Mouse (Mus musculus) thymus, postnatal 25 days (tissue): Measurements from ENCODE around the gene Hist2h3c1.
"Not testable (repeated sequence)": the region's sequence is repeated elsewhere in the genome, so short reads cannot be mapped to it uniquely, and the experiment has no call there.

Experiments used
- DNase-seq: peaks from one replicate; pipeline ENCODE4 v3.0.0; 2022

Gene Hist2h3c1

GRCm38 (mm10) chr3:96236834-96237334, 9.6 kb upstream of the Hist2h3c1 start:
- DNase-seq: no peak

DNA sequence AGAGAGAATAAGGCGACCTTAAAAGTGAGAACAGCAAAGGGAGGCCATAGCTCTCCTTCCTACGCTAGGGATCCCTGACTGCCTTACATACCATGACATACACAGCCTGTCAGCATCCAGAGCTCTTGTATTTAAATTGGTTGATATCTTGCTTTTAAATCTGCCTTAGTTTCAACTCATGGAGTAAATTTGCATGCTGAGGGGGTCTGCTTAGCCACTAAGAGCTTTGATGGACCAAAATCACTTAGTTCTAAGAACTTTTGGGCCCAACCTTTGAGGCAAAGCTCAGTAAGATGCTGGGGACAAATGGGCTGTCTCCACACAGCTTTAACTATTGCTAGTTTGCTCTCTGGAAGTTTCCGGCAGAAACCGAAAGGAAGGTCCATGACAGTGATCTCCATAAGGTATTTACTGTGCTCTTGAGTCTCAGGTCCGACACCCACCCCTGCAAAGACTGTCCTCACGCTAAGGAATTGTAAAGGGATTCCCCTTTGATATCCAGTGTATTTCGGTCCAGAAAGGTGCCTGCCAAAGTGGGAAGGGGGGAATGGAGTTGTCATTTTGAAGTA, 9.1 kb upstream of the Hist2h3c1 start:
- no peak for DNase-seq

DNA sequence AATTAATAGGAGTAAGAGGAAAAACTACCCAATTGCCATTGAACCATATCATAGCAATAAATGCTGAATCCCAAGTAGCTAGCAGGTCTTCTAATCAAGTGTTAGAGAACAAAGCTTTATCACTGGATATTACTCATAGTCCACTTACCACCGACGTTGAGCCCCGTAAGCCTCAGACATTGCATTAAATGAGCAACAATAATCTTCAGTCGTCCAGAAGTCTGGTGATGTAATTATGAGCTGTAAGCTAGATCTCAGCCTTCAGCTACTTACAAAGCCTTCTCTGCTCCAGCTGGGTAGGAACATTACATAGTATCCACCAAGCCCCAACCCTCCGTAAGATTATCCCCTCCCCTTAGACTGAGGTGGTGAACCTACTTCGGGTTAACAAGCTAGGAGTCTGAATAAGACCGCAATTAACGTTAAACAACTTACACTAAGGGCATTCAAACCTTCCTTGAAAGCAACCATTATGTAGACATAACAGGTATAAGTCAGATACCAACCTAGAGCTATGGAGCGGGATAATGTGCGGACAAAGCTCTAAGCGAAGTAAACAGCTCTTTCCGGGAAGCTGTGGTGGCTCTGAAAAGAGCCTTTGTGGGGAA, 8.5 kb upstream of the Hist2h3c1 start:
- DNase-seq: no peak

DNA sequence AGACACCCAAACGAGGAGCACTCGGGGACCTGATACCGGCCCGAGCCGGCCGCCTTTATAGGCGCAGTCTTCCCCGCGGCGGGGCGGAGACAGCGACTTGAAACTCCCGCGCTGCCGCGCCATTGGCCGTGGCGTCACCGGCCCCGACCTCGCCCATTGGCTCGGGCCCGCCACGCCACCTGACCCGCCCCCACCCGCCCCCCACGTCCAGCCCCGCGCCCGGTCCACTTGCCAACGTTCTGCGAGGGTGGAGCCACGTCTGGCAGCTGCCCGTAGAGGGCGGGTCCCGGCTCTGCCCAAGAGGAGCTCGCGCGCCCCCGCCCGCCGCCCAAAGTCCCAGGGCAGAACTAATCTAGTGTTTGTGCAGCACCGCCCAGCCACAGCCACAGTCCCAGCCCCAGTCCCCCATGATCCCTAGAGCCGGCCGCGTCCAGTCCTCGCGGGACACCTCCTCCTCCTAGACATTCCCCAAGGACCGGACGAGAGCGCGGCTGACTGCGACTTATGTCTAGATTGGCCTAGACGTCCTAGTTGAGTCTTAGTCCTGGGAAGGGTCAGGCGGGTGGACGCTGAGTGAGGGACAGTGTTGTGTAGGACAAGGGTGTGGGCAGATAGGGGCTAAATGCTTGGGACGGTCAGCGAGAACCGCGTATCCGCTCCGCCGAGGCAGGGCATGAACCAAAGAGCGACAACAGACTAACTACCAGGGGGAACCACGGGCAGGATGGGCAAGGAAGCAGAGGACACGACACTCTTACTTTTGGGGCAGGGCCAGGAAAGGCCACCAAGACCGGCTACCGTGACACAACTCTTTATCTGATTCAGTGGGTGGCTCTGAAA, 7.3 kb upstream of the Hist2h3c1 start, which contains the start of gene Hist2h3c2:
Hist2h3c2 (minus strand) TSS at position 174 of the 840 bp plus-strand sequence.
- DNase-seq: peak; percentile 51

DNA sequence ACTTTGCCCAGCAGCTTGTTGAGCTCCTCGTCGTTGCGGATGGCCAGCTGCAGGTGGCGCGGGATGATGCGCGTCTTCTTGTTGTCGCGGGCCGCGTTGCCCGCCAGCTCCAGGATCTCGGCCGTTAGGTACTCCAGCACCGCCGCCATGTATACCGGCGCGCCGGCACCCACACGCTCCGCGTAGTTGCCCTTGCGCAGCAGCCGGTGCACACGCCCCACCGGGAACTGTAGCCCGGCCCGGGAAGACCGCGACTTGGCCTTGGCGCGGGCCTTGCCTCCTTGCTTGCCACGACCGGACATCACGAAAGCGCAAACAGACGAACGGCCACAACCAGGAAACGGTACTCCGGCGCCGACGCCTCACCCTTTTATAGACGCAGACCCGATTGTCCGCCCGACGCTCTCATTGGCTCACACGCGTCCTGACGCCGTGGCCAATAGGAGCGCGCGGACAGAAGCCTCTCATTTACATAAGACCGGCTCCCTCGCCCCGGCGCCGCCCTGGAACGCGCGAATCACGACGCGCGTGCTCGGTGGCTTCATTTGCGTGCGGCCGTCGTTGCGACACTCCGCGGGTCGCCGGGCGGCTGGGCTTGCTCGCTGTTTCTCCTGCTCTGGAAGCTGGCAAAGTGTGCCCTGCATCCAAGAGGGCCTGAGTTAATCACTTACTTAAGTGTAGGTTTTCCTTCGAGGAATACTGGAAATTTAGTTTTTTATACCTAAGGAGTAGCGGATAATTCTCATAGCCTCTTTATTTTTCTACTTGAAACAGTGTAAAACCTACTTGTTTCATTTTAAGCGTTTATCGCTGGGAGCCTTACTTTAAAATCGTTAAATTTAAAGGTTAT, 6.3 kb upstream of the Hist2h3c1 start, which contains the start of gene Hist2h2aa2:
Hist2h2aa2 (minus strand) TSS at position 328 of the 850 bp plus-strand sequence.
- DNase-seq: peak; percentile 95

- no peak for DNase-seq
These were observed 5.7 kb upstream of the Hist2h3c1 start for GRCm38 (mm10) chr3:96240799-96241197.

- DNase-seq: peak; percentile 41
These were observed 2.4 kb upstream of the Hist2h3c1 start for GRCm38 (mm10) chr3:96243921-96244572.

DNA sequence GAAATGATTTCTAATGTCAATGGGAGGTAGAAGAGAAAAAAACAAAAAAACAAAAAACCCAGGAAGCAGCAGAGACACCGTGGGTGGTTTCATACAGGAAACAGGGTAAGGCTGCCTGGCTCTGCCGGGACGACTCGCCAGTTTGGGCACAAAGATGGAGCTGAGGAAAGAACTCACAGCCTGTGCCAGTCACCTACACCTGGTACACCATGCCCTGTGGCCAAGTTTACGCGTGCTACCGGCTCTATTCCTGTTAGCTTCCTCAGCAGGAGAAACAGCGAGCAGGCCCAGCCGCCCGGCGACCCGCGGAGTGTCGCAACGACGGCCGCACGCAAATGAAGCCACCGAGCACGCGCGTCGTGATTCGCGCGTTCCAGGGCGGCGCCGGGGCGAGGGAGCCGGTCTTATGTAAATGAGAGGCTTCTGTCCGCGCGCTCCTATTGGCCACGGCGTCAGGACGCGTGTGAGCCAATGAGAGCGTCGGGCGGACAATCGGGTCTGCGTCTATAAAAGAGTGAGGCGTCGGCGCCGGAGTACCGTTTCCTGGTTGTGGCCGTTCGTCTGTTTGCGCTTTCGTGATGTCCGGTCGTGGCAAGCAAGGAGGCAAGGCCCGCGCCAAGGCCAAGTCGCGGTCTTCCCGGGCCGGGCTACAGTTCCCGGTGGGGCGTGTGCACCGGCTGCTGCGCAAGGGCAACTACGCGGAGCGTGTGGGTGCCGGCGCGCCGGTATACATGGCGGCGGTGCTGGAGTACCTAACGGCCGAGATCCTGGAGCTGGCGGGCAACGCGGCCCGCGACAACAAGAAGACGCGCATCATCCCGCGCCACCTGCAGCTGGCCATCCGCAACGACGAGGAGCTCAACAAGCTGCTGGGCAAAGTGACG, 1.2 kb upstream of the Hist2h3c1 start, which contains the start of gene Hist2h2aa1:
Hist2h2aa1 (plus strand) TSS at position 495 of the 884 bp plus-strand sequence.
- peak; percentile 90 for DNase-seq

- DNase-seq: not testable (repeated sequence)
These were observed 467 bp upstream of the Hist2h3c1 start for GRCm38 (mm10) chr3:96246018-96246417.

- no peak for DNase-seq
These were observed 1.1 kb downstream of the Hist2h3c1 start for GRCm38 (mm10) chr3:96247356-96248140.

DNA sequence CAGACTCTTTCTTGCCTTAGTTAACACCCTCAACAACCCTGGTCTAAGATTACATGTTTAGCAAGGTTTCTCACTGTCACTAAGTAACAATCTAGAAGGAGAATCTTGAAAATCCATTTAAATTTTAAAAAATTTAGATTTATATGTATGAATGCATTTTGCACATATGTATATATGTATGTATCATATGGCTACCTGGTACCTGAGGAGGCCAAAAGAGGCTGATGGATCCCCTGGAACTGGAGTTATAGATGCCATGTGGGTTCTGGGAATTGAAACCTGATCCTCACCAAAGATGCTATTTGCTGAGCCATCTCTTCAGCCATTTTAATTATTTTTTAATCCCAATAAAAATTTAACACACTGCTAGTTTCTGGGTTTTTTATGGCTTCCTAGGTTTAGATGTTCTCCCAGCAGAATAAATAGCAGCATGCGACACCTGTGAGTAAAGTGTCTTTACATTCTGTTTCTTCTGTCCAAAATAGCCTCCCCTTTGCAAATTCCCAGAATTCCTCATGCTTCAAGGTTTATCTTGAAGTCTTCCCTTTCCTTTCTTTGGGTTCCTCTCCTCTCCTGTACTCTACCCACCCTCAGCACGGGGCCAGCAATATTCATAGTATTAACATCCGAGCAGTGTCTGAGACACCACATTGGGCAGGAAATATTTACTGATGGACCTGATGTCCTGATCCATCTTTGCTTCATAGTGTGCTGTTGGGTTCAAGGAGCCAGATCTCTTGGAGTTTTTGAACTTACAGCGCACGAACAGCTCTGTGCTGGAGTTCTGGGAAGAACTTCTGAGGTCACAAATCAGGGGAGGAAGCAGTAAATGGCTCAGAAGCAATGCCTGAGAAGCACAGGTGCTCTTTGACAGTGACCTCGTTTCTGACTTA, 1.9 kb downstream of the Hist2h3c1 start:
- no peak for DNase-seq

DNA sequence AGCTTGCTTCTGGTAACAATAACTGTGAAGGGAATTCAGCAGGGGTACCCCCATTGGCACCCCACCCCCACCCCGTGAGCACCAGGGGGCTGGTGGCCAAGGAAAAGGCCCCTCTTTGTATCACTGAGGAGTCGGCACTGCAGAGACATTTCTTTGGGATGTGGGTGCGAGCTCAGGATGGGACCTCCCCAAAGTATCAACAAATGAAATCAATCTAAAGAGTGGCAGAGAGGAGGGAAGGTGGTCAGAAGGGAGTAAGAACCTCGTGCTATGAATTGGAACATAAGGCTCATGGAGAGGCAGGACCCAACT, 2.5 kb downstream of the Hist2h3c1 start:
- DNase-seq: no peak

DNA sequence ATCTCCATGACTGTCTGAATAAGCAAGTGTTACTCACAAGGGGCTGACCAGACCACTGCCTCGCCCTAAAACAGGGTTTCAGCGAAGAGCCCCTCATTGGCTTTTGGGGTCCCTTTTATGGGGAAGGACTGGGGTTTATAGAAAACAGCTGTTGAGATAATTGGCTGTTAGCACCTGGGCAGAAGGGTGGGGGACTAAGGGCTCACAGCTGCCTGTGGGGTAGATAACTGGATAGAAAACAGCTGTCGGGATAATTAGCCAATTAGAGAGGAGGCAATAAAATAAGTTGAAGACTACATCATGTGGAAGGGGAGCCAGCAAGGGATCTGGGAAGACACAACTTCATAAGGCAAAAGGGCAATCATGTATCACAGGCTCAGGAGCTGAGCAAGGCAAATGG, 4.4 kb downstream of the Hist2h3c1 start:
- DNase-seq: no peak

DNA sequence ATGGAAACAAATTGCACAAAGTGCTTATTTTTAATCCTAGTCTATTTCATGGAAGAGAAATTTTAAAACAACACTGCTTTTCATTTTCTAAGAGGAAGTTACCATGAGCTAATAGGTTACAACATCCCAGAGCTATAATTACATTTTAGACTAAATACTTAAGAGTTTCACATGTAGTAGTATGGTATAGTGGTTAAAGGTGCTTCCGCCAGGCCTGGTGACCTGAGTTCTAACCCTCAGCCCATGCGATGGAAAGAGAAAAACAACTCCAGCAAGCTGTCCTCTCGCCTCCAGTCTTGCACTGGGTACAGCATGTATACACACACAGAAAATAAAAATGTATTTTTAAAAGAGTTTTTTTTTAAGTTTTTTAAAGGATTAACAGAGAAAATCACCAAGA, 5.3 kb downstream of the Hist2h3c1 start:
- no peak for DNase-seq

GRCm38 (mm10) chr3:96254683-96255355, 8.3 kb downstream of the Hist2h3c1 start:
- DNase-seq: no peak

DNA sequence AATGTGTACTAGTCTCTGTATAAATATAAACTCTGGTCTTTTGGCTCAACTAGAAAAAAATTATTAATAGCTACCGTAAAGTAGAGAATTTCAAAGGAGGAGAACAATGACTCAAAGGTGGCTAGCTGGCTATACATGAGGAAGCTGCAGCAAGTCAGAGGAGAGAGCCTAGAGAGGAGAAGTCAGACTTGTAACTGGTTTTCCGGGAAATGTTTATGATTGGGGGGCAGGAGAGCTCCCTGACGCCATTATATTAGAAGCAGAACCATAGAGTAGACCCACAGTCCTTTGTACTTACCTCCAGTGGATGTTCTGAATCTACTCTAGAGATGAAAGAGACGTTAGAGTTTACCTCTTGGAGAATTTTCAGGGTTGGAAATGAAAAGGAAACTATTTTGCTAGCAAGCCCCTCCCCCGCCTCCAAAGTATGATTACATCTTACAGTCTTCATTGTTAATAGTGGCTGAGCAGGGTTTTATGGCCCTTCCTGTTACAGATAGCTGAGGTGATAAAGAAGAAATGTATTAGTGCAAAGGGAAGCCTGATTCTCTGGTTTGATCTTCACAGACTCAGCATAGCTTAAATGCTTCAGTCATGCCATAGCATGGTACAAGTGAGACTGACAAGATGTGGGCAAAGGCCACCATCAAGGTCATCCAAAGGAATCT, 9.6 kb downstream of the Hist2h3c1 start:
- no peak for DNase-seq

- no peak for DNase-seq
These were observed 10.7 kb downstream of the Hist2h3c1 start for GRCm38 (mm10) chr3:96257190-96257589.

DNA sequence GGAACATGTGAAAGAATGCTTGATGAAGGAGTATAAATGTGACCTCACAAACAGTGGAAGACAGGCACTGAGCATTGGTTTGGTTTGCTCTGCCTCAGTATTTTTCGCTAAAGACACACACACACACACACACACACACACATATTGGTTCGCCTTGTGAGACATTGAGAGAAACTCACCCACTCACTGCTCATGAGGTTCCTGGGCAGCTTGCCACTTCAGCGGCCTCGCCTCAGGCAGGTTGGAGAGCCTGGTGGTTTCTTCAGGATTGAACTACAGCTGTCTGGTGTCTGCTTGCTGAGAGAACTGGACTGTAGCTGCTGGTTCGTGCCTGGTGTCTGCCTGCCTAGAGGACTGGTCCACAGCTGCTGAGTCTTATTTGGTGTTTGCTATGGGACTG, 13.7 kb downstream of the Hist2h3c1 start:
- no peak for DNase-seq
